Mouse (Mus musculus) limb, embryonic 11.5 days (tissue): ENCODE measurements at regions not wholly inside any gene's neighbourhood (a gene's known extent, or its start where the extent isn't known, plus 50 kb on each side); places are given as distances from the start of the nearest gene placed in this dataset.

ENCODE experiments used
- ATAC-seq: fragments of 200-750 bp; cut with Nextera tagmentation; 2 replicates; pipeline ENCODE4 v1.8.0; 2017; ENCODE audit warnings: low read depth; ENCODE audit not compliant: insufficient number of reproducible peaks, low FRiP score, low TSS enrichment
- DNase-seq: peaks from one replicate; pipeline ENCODE4 v3.0.0-alpha.2; 2015; ENCODE audit warnings: low spot score
- H3K27ac ChIP-seq: fragments of 300-500 bp; sonication (generic); replicated peaks from 2 replicates; pipeline ENCODE4 v1.5.1; 2014; ENCODE audit warnings: low read depth, mild to moderate bottlenecking, low read length
- H3K27me3 ChIP-seq: fragments of 300-500 bp; sonication (generic); 2 replicates; pipeline ENCODE4 v1.6.1; 2014; ENCODE audit warnings: mild to moderate bottlenecking, low read length, mixed read lengths; ENCODE audit not compliant: control insufficient read depth, insufficient read depth
- H3K36me3 ChIP-seq: fragments of 300-500 bp; sonication (generic); 2 replicates; pipeline ENCODE4 v1.6.1; 2014; ENCODE audit warnings: mild to moderate bottlenecking, low read length, moderate library complexity, mixed read lengths; ENCODE audit not compliant: control insufficient read depth, insufficient read depth
- H3K4me1 ChIP-seq: fragments of 300-500 bp; sonication (generic); 2 replicates; pipeline ENCODE4 v1.6.1; 2014; ENCODE audit warnings: low read length, mixed read lengths; ENCODE audit not compliant: control insufficient read depth, insufficient read depth
- H3K4me2 ChIP-seq: fragments of 300-500 bp; sonication (generic); 2 replicates; pipeline ENCODE4 v1.6.1; 2014; ENCODE audit warnings: low read depth, mild to moderate bottlenecking, moderate library complexity; ENCODE audit not compliant: severe bottlenecking
- H3K4me3 ChIP-seq: fragments of 300-500 bp; sonication (generic); 2 replicates; pipeline ENCODE4 v1.5.1; 2014; ENCODE audit warnings: low read depth, low read length
- H3K9ac ChIP-seq: fragments of 300-500 bp; sonication (generic); 2 replicates; pipeline ENCODE4 v1.6.1; 2014; ENCODE audit warnings: mild to moderate bottlenecking, low read length
- H3K9me3 ChIP-seq: fragments of 300-500 bp; sonication (generic); 2 replicates; pipeline ENCODE4 v1.6.1; 2016; ENCODE audit warnings: low read length; ENCODE audit not compliant: control insufficient read depth
- WGBS: fragments of 180-500 bp; shearing (Covaris S2); extraction: QIAGEN DNeasy Blood & Tissue Kit; methylation state at CpG from one replicate; pipeline ENCODE4 v1.1.7; 2014; 5-methylcytosine and 5-hydroxymethylcytosine counted together

GRCm38 (mm10) chr13:90280976-90281375, 191.6 kb upstream of the Xrcc4 start:
- Histone ChIP-seq H3K4me1 (no peaks in the 10 kb centered on the region; the same call in 1 of the 2 replicates), H3K4me3 (no peak overlapping the region), H3K4me2 (no peak overlapping the region), H3K36me3 (no peaks in the 10 kb centered on the region), H3K27me3 (no peaks in the 10 kb centered on the region), H3K9me3 (no peaks in the 10 kb centered on the region), H3K9ac (no peak overlapping the region), H3K27ac (no peak overlapping the region)
- ATAC-seq = no peak
- DNase-seq = peak; percentile 55

- Histone ChIP-seq H3K36me3 (no peaks in the 10 kb centered on the region), H3K4me3 (no peak overlapping the region), H3K9me3 (no peaks in the 10 kb centered on the region), H3K9ac (no peak overlapping the region), H3K4me2 (no peak overlapping the region), H3K4me1 (no peaks in the 10 kb centered on the region; the same call in 1 of the 2 replicates), H3K27ac (no peak overlapping the region), H3K27me3 (no peaks in the 10 kb centered on the region)
- 63% methylated on average over 3 of the region's 3 CpGs for WGBS
- ATAC-seq (no peak), DNase-seq (no peak)
These were observed 190.5 kb upstream of the Xrcc4 start for GRCm38 (mm10) chr13:90279786-90280382.

- no peak for ATAC-seq
- H3K36me3 ChIP-seq = no peaks in the 10 kb centered on the region
- no peak for DNase-seq
- no peak overlapping the region for H3K4me2 ChIP-seq
- no peaks in the 10 kb centered on the region; the same call in 1 of the 2 replicates for H3K4me1 ChIP-seq
- no peaks in the 10 kb centered on the region for H3K9me3 ChIP-seq
- H3K4me3 ChIP-seq = no peak overlapping the region
- H3K27ac ChIP-seq = no peak overlapping the region
- no peak overlapping the region for H3K9ac ChIP-seq
- no peaks in the 10 kb centered on the region for H3K27me3 ChIP-seq
These were observed 189.9 kb upstream of the Xrcc4 start for GRCm38 (mm10) chr13:90279355-90279754.

DNA sequence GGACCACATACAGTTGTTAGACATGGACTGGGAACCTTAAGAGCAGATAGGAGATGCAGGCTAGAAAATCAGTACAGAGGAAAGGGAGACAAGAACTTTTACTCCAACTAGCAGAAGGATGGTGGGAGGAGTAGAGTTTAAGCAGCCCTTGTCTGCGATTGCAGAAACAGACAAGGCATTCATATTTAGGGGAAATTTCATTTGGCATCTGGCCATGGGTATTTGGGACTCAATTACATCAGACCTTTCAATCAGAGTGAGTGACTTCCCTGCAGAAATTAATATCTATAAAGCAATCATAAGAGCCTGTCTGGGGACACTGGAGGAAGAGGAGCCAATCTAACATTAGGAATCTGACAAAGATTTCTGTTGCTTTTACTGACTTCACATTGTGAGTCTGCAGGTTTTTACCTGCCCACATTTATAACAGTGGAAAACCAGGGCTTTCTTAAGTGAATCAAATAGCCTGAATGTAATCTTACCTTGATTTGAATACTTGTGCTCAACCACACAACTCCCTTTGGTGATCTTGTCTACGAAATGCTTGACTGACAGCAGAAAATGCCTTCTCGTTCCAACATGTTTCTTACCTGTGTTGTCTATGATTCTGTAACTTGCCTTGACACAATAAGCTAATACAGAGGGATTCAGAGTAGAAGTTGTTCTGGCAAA, 169.8 kb upstream of the Xrcc4 start:
- DNase-seq (no peak), ATAC-seq (no peak)
- H3K27me3 ChIP-seq = no peaks in the 10 kb centered on the region
- no peak overlapping the region for H3K9ac ChIP-seq
- H3K36me3 ChIP-seq = no peaks in the 10 kb centered on the region
- no peak overlapping the region for H3K4me2 ChIP-seq
- no peak overlapping the region for H3K27ac ChIP-seq
- H3K9me3 ChIP-seq = no peaks in the 10 kb centered on the region
- WGBS = 92% methylated on average over 3 of the region's 3 CpGs
- H3K4me3 ChIP-seq = no peak overlapping the region
- H3K4me1 ChIP-seq = no peaks in the 10 kb centered on the region

DNA sequence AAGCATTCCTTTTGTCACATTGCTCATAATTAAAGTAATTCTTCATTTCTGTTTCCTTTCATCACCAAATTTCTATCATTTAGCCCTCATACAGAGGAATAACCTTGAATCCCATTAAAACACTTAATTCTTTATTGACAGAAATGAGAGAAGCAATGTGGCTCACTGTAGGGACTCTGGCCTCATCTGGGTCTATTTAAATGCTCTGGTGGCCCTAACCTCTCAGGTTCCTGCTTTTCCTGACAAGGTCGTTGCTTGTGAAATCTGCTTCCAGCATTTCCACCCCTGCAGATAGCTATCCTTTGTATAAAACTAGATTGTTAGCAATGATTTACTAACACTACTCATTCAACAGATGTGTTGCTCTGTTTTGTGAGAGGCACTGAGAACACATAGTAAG, 163.6 kb upstream of the Xrcc4 start:
- Histone ChIP-seq H3K36me3 (no peaks in the 10 kb centered on the region), H3K27ac (no peak overlapping the region), H3K9me3 (no peaks in the 10 kb centered on the region), H3K4me1 (0 out of 2 replicates have a peak, but pooled peaks cover 5% of the 10 kb centered on the region), H3K4me3 (no peak overlapping the region), H3K27me3 (no peaks in the 10 kb centered on the region), H3K9ac (no peak overlapping the region), H3K4me2 (no peak overlapping the region)
- peak; percentile 26 for DNase-seq
- 3% methylated on average over 1 of the region's 1 CpGs for WGBS
- no peak for ATAC-seq

DNA sequence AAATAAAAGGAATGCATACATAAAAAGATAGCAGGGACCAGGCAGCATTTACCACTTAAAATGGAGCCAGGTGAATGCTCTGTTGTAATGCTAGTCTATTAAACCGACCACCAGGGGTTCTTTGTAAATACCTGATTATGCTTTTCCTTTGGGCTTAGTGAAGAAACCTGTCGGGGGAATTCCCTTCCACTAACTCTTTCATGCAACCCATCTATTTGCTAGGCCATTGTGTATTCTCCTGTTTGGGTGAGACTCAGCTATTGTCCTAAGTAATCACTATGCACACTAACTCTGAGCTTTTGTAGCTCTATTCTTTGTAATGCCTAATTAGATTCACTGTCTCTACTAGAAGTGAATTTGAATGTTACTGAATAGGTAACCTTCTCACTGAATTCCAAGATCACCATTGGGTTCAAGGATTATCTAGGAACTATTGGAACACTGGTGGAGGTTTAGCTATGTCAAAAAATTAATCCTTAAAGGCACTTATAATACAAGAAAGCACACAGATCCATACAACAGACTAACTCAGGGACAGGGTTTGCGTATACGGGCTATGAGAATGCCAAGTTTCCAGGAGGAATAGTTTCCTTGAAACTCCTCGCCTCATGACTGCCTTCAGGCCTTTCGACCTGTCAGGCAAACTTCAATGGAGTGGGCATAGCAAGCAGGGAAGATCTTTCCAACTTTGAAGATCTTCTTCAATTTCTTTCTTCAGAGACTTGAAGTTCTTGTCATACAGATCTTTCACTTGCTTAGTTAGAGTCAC, 156.8 kb upstream of the Xrcc4 start:
- Histone ChIP-seq H3K4me2 (no peak overlapping the region), H3K4me1 (no peaks in the 10 kb centered on the region), H3K27me3 (no peaks in the 10 kb centered on the region), H3K9ac (no peak overlapping the region), H3K36me3 (no peaks in the 10 kb centered on the region), H3K9me3 (no peaks in the 10 kb centered on the region), H3K27ac (no peak overlapping the region), H3K4me3 (no peak overlapping the region)
- ATAC-seq = no peak
- no peak for DNase-seq
- 88% methylated on average over 6 of the region's 6 CpGs for WGBS

- DNase-seq = no peak
- H3K4me1 ChIP-seq = no peaks in the 10 kb centered on the region
- no peaks in the 10 kb centered on the region for H3K9me3 ChIP-seq
- no peak overlapping the region for H3K9ac ChIP-seq
- no peak overlapping the region for H3K4me3 ChIP-seq
- H3K36me3 ChIP-seq = no peaks in the 10 kb centered on the region
- ATAC-seq = no peak
- WGBS = 68% methylated on average over 4 of the region's 4 CpGs
- H3K4me2 ChIP-seq = no peak overlapping the region
- H3K27ac ChIP-seq = no peak overlapping the region
- H3K27me3 ChIP-seq = no peaks in the 10 kb centered on the region
These were observed 148.9 kb upstream of the Xrcc4 start for GRCm38 (mm10) chr13:90238331-90238730.

DNA sequence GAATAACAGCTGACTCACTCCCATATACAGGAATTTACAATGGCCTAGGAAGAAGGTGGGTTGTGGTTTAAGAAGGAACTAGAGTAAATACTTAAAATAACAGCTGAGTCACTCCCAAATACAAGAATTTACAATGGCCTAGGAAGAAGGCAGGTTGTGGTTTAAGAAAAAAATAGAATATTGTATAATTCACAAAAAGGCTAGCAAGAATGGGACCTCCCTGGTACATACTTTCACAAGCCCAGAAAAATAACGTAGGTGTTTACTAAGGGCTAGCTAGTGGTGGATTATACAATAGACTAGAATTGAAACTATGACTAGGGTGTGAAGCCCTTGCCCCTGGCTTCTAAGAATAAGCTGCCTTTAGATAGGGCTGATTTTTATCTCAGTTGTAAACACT, 144.6 kb upstream of the Xrcc4 start:
- H3K27ac ChIP-seq = no peak overlapping the region

More for the DNA sequence above, 144.6 kb upstream of the Xrcc4 start:
- DNase-seq (no peak), ATAC-seq (no peak)
- Histone ChIP-seq H3K36me3 (no peaks in the 10 kb centered on the region), H3K4me3 (no peak overlapping the region), H3K4me2 (no peak overlapping the region), H3K27me3 (no peaks in the 10 kb centered on the region), H3K9me3 (no peaks in the 10 kb centered on the region), H3K9ac (no peak overlapping the region), H3K4me1 (no peaks in the 10 kb centered on the region)
- 94% methylated on average over 1 of the region's 1 CpGs for WGBS
